17 mouse cellular contexts compared by ENCODE assay signal in the genomic region with DNA sequence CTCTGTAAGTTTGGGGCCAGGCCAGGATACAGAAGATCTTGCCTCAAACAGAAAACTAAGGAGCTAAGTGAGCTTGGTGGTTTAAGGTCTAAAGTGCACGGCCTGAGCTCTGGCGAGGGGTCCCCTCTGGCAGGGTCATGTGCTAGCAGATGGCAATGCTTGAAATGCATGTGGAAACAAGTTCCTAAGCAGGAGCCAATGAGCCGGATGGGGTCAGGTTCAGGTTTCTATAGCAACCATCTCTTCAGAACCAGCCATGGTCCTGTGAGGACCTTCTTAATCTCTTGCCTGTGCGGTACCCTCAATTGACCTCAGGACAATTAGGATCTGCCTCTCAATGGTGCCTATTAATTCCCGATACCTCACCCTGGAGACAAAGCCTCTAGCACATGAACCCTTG. TPM values are rescaled to one million over a fixed set of nuclear protein-coding genes. Genes with fewer than 3 reads are reported as not detected.
"Had no signal": no experiment of that assay in that cellular context is flagged by ENCODE, and none has a peak within 500 bp of the region (broad histone marks: within the 10 kb centered on the region; RNA-seq: fewer than 3 reads in every experiment).

No protein-coding gene starts in this region.

- H3K4me2 ChIP-seq: limb, embryonic 13.5 days; neural tube, embryonic 12.5 days had no signal

- H3K9ac ChIP-seq: limb, embryonic 13.5 days; liver, embryonic 14.5 days; neural tube, embryonic 12.5 days had no signal

- H3K27me3 ChIP-seq: limb, embryonic 13.5 days; neural tube, embryonic 12.5 days had no signal

- DNase-seq: kidney, adult 11 months; kidney, adult 9 months; kidney, postnatal 36 days; layer of hippocampus, adult 9-11 months; layer of hippocampus, postnatal 36 days; lung, adult 18-20 months; right cerebral cortex, postnatal 14 days; thymus, postnatal 36 days had no signal

- H3K36me3 ChIP-seq: limb, embryonic 13.5 days; neural tube, embryonic 12.5 days had no signal

- H3K9me3 ChIP-seq: neural tube, embryonic 12.5 days had no signal

- H3K4me3 ChIP-seq: limb, embryonic 13.5 days; myocyte; neural tube, embryonic 12.5 days had no signal

- H3K27ac ChIP-seq: kidney, postnatal 0 days; limb, embryonic 13.5 days; liver, embryonic 14.5 days; neural tube, embryonic 12.5 days had no signal

RNA-seq across cellular contexts. Expression of gene Tcl1b2, which starts 56.6 kb away (rescaled TPM):
- polyA plus RNA-seq: kidney, postnatal 0 days; limb, embryonic 13.5 days; liver, adult 2 months; lung, embryonic 16.5 days; myocyte; neural tube, embryonic 12.5 days; stomach, embryonic 16.5 days; thymus, postnatal 0 days had no signal
